Mouse (Mus musculus): ENCODE data around the gene Sec23a. TPM values are rescaled to one million over a fixed set of nuclear protein-coding genes. Genes with fewer than 3 reads are reported as not detected.

Gene Sec23a
- 2.2 and 2.3 TPM in 2 replicates for polyA plus RNA-seq (2012; ENCODE audit: low replicate concordance)

DNA sequence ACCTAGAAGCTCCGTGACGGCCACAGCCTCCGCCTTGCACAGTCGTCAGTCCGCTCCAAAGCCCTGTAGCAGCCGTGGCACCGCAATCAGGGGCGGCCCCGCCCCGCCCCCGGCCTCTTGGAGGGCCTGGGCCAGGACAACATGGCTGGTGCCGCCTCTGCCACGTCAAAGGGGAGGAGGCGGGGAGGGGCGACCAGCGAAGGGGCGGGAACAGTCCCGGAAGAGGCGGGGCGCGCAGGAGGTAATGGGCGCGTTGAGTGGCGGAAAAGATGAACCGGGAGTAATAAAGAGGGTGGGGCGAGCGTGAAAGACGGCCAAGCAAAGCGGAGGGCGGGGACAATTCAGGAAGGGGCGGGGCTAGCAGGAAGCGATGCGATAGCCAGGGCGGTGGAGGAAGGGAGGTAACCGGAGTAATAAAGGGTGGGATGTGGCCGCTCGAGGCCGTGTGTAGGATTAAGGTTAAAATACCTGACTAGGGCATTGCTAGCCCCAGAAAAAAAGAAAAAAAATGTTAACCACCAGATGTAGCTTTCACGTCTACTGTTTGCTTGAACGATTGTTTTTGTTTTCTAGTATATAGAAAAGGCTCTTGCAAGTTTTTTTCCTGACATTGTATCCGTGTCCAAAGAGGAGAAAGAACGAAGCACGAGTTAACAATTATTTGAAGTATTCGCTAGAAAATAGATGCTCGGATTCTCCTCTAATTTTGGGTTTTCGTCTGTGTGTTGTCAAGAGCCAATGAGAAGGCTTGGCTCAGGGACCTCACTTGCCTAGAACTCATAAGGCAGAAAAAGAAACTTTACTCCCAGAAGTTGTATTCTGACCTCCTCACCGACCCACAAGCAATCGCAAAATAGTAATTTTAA is at the start of gene Sec23a:
Gene Sec23a, minus strand, starts transcription at position 174 of the 866 bp plus-strand sequence.

DNA sequence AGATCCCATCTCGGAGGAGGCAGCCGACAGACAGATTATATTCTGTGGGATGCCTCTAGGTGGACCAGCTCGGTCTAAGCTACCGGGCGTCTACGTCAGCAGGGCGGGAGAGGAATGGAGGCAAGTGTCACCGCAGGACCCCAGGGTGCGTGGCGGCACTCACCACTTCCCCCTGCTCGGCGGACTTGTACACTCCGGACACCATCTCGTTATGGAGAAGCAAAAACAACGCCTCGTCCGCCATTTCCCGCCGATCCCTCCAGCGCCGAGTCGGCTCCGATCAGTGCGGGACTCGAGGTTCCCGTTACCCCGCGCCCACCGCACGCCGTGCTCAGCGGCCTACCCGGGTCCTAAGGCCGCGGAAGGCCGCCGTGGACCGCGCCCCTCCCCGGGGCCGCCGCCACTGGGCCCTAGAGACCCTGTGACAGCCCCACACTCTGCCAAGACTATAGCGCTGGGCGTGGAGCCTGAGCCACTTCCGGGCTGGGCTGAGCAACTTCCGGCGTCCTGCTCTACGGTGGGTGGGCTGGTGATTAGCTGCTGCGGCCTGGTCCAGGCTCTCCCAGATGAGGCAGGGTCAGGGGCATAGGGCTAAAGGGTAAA is 49.3 kb upstream of the Sec23a start, which contains the start of gene Trappc6b:
Gene Trappc6b, minus strand, starts transcription at position 480 of the 603 bp plus-strand sequence.

DNA sequence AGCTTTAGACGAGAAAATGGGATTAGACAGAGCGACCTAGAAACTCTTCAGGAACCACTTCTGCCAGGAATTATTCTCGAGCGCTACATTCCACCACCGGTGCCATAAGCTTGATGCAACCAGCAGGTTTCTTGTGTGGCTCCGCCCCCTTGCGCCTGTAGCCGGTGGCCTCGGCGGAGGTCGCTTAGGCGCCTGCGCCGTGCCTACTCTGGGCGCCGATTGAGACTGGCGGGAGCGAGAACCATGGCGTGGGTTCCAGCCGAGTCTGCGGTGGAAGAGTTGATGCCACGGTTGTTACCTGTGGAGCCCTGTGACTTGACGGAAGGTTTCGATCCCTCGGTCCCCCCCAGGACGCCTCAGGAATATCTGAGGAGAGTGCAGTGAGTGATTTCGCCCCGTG is 1.4 kb upstream of the Sec23a start, which contains the start of gene Gemin2:
Gene Gemin2, plus strand, starts transcription at position 160 of the 400 bp plus-strand sequence.

Other genes with a start within 250 kb of the Sec23a start
- gene Gemin2, start 1.4 kb upstream of the Sec23a start, polyA plus RNA-seq (2012; ENCODE audit: low replicate concordance), result 0.61 and 3.0 TPM in 2 replicates
- 46.1 and 59.8 TPM in 2 replicates for gene Trappc6b, start 49.5 kb upstream of the Sec23a start, polyA plus RNA-seq (2012; ENCODE audit: low replicate concordance)
- 52.2 and 67.9 TPM in 2 replicates for gene Pnn, start 54.9 kb upstream of the Sec23a start, polyA plus RNA-seq (2012; ENCODE audit: low replicate concordance)
- 24.4 and 139 TPM in 2 replicates for gene Mia2, start 83.8 kb upstream of the Sec23a start, polyA plus RNA-seq (2012; ENCODE audit: low replicate concordance)
- 15.6 and 15.7 TPM in 2 replicates for gene Fbxo33, start 207.7 kb upstream of the Sec23a start, polyA plus RNA-seq (2012; ENCODE audit: low replicate concordance)